Mouse (Mus musculus) liver, embryonic 18 days (tissue): ENCODE results near the gene Sept10. TPM values are rescaled to one million over a fixed set of nuclear protein-coding genes. Genes with fewer than 3 reads are reported as not detected.

Source experiments
- polyA plus RNA-seq: library from polyadenylated mRNA; depleted of rRNA; stranded (reverse); fragments of >200 nt; gene quantifications from 2 replicates; pipeline ENCODE4 v1.2.3, GENCODE M21; 2012; rRNA removed

Sept10 gene
- polyA plus RNA-seq: 11.8 and 11.9 TPM in 2 replicates

GRCm38 (mm10) chr10:59221473-59222270 lies at the start of gene Sept10, which contains the start of gene Sowahc:
Gene Sept10 (minus strand): TSS chr10:59221847.
Gene Sowahc (plus strand): TSS chr10:59221953.

Other genes starting within 250 kb of the Sept10 start
- gene Sowahc, start 106 bp upstream of the Sept10 start, polyA plus RNA-seq: 1.9 TPM in 2 replicates
- 8.3 and 8.4 TPM in 2 replicates for gene P4ha1, start 101.4 kb upstream of the Sept10 start, polyA plus RNA-seq
- gene Gm10273, start 173.8 kb upstream of the Sept10 start, polyA plus RNA-seq: 4.4 and 5.8 TPM in 2 replicates
- gene Pla2g12b, start 181.8 kb upstream of the Sept10 start, polyA plus RNA-seq: 33.9 and 37.0 TPM in 2 replicates
- gene Oit3, start 219.9 kb upstream of the Sept10 start, polyA plus RNA-seq: 29.2 and 29.5 TPM in 2 replicates